Mouse (Mus musculus): ENCODE data around the gene Olfr790. TPM values are rescaled to one million over a fixed set of nuclear protein-coding genes. Genes with fewer than 3 reads are reported as not detected.

Gene Olfr790
- polyA plus RNA-seq (2016; fragmentation: Nextera tagmentation; extraction: Ambion mirVana): not detected in 2 replicates

DNA sequence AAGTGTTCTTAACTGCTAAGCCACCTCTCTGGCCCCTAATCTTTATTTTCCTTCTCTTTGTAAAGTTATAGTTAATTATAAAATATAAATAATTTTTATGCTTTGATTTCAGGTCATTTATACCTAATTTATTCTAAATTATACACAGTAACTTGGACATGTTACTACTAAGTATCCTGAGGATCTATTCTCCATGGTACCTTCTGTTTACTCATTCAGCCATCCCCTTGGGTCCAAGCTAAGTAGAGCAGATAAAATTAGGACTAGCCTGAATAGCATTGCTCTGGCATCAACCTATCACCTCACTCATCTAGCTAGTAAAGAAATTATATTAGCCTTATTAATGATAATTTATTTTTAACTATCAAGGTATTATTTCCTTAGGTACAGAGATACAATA, at the start of gene Olfr790:
Gene Olfr790, plus strand, starts transcription at position 301 of the 400 bp plus-strand sequence.
- H3K27ac ChIP-seq: no peak within 1 kb of the TSS
- no peak within 1 kb of the TSS for H3K4me3 ChIP-seq
- no peak within 1 kb of the TSS for H3K9ac ChIP-seq
- no peak for ATAC-seq (ENCODE audit: insufficient number of reproducible peaks, insufficient read depth, low FRiP score, low TSS enrichment)
- no peaks in the 10 kb centered on the region for H3K9me3 ChIP-seq
- no peak within 1 kb of the TSS for H3K4me2 ChIP-seq (replicated peaks)
- H3K27me3 ChIP-seq: no peaks in the 10 kb centered on the region
- no peaks in the 10 kb centered on the region for H3K36me3 ChIP-seq
- H3K4me1 ChIP-seq: no peaks in the 10 kb centered on the region

DNA sequence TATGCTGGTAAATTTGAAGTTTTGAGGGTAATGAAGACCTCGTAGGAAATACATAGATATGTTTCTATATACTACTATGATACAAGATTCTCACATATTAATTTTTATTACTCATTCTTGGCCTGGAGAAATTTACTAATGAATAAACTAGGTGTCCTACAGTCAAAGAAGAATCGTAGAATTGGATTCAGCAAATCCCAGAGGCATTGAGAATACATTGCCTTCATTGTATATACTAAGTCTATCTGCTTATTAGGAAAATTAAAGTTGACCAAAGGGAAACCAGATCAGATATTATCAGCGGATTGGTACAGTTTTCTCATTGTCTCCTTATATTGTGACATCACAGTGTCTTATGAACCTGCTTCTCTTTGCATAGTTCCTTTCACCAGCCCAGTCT, 36.7 kb upstream of the Olfr790 start, which contains the start of gene Olfr787:
Gene Olfr787, plus strand, starts transcription at position 301 of the 400 bp plus-strand sequence.
- Histone ChIP-seq H3K27ac (no peak within 1 kb of the TSS), H3K9me3 (no peaks in the 10 kb centered on the region), H3K4me2 (replicated peaks) (no peak within 1 kb of the TSS), H3K9ac (no peak within 1 kb of the TSS), H3K4me1 (no peaks in the 10 kb centered on the region), H3K4me3 (no peak within 1 kb of the TSS), H3K27me3 (no peaks in the 10 kb centered on the region), H3K36me3 (no peaks in the 10 kb centered on the region)
- no peak for ATAC-seq (ENCODE audit: insufficient number of reproducible peaks, insufficient read depth, low FRiP score, low TSS enrichment)
- WGBS: 80% methylated on average over 3 of the region's 3 CpGs

DNA sequence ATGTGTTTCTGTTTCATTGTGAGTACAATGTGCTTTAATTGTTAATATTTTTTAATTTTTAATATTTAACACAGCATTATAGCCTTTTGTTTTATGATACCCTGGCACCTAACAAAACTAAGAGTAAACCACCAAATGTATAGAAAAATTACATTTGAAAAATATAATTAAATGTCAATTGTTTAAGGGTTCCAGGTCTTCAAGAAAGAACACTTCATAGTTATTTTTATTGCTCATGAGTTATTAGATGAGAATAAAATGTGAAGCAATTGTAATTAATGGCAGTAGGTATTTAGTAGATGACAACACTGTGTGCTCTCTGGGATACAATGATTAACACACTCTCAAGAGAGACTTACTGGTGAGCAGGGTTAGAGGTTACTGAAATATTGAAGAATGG, 27.6 kb upstream of the Olfr790 start, which contains the start of gene Olfr788:
Gene Olfr788, plus strand, starts transcription at position 301 of the 400 bp plus-strand sequence.
- H3K4me1 ChIP-seq: no peaks in the 10 kb centered on the region
- no peaks in the 10 kb centered on the region for H3K36me3 ChIP-seq
- H3K27ac ChIP-seq: no peak within 1 kb of the TSS
- no peaks in the 10 kb centered on the region for H3K9me3 ChIP-seq
- H3K4me2 ChIP-seq (replicated peaks): no peak within 1 kb of the TSS
- no peak for ATAC-seq (ENCODE audit: insufficient number of reproducible peaks, insufficient read depth, low FRiP score, low TSS enrichment)
- no peaks in the 10 kb centered on the region for H3K27me3 ChIP-seq
- no peak within 1 kb of the TSS for H3K4me3 ChIP-seq
- no peak within 1 kb of the TSS for H3K9ac ChIP-seq

DNA sequence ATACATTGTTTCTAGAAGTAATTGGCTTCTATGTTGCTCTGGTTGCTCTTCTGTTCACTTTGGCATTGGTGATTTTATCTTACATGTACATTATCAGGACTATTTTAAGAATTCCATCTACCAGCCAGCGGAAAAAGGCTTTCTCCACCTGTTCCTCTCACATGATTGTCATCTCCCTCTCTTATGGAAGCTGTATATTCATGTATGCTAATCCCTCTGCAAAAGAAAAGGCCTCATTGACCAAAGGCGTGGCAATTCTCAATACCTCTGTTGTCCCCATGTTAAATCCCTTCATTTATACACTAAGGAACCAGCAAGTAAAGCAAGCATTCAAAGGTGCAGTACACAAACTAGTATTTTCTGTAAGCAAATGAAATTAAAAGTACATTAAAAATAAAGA, 25.0 kb upstream of the Olfr790 start:
- Histone ChIP-seq H3K36me3 (no peaks in the 10 kb centered on the region), H3K9ac (no peak overlapping the region), H3K4me3 (no peak overlapping the region), H3K27ac (no peak overlapping the region), H3K27me3 (no peaks in the 10 kb centered on the region), H3K4me2 (replicated peaks) (no peak overlapping the region), H3K4me1 (no peaks in the 10 kb centered on the region), H3K9me3 (no peaks in the 10 kb centered on the region)
- no peak for ATAC-seq (ENCODE audit: insufficient number of reproducible peaks, insufficient read depth, low FRiP score, low TSS enrichment)
- 74% methylated on average over 2 of the region's 2 CpGs for WGBS

DNA sequence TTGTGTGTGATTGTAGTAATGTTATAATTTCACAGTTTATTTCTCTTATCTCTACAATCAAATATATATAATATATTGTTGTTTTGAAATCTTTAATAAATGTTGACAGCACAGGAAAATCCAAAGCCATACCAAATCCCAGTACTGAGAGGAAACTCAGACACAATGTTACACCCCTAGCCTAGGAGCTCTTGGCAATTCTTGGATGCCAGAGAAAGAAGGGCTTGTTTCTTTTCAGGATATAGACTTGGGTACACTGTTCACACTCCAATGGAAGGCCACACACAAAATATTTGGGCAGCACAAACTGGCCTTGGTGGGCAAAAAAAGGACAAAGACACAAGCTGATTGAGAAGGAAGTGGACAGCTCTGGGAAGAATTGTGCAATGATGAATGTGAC, 24.6 kb upstream of the Olfr790 start:
- Histone ChIP-seq H3K27ac (no peak overlapping the region), H3K9me3 (no peaks in the 10 kb centered on the region), H3K4me2 (replicated peaks) (no peak overlapping the region), H3K36me3 (no peaks in the 10 kb centered on the region), H3K4me1 (no peaks in the 10 kb centered on the region), H3K4me3 (no peak overlapping the region), H3K9ac (no peak overlapping the region), H3K27me3 (no peaks in the 10 kb centered on the region)
- ATAC-seq (ENCODE audit: insufficient number of reproducible peaks, insufficient read depth, low FRiP score, low TSS enrichment): no peak

DNA sequence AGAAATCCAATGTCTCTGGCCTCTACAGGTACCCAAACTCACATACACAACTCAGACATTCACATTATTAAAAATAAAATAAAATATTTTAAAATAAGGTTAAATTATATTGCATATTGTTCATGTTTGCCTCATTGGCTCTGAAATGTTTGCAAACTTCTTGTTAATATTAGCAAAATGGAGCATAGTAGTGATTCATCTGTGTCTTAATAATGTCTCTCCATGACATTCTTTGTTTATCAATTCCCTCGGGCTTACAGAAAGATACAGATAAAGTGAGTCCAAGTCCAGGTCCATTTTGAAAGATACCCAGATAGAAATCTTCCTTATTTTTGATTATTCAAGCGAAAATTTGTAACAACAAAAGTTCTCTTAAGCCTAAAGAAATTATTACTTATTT, 13.8 kb upstream of the Olfr790 start, which contains the start of gene Olfr789:
Gene Olfr789, plus strand, starts transcription at position 301 of the 400 bp plus-strand sequence.
- no peak within 1 kb of the TSS for H3K4me2 ChIP-seq (replicated peaks)
- H3K4me3 ChIP-seq: no peak within 1 kb of the TSS
- no peak within 1 kb of the TSS for H3K27ac ChIP-seq
- no peak within 1 kb of the TSS for H3K9ac ChIP-seq
- H3K4me1 ChIP-seq: no peaks in the 10 kb centered on the region
- no peaks in the 10 kb centered on the region for H3K27me3 ChIP-seq
- no peak for ATAC-seq (ENCODE audit: insufficient number of reproducible peaks, insufficient read depth, low FRiP score, low TSS enrichment)
- H3K9me3 ChIP-seq: no peaks in the 10 kb centered on the region
- H3K36me3 ChIP-seq: no peaks in the 10 kb centered on the region
- 60% methylated on average over 2 of the region's 2 CpGs for WGBS

DNA sequence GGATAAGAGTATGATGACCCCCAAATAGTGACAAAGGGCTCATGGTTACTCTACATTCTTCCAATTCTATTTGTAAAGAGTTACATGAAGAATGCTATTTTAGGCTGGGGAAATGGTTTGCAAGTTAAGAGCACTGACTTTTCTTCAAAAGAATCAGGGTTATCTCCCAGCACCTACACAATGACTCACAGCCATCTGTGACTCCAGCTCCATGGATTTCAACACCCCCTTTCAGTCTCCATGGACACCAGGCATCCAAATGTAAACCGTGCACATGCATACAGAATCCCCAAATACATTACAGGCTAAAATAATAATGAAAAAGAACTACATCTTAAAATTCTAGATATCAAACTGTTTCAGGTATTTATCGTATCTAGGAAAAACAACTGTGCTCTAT, 8.2 kb upstream of the Olfr790 start:
- H3K4me3 ChIP-seq: no peak overlapping the region
- H3K4me2 ChIP-seq (replicated peaks): no peak overlapping the region
- no peak overlapping the region for H3K9ac ChIP-seq
- no peak overlapping the region for H3K27ac ChIP-seq
- 81% methylated on average over 2 of the region's 2 CpGs for WGBS
- H3K4me1 ChIP-seq: no peaks in the 10 kb centered on the region
- H3K27me3 ChIP-seq: no peaks in the 10 kb centered on the region
- no peaks in the 10 kb centered on the region for H3K9me3 ChIP-seq
- no peak for ATAC-seq (ENCODE audit: insufficient number of reproducible peaks, insufficient read depth, low FRiP score, low TSS enrichment)
- no peaks in the 10 kb centered on the region for H3K36me3 ChIP-seq

DNA sequence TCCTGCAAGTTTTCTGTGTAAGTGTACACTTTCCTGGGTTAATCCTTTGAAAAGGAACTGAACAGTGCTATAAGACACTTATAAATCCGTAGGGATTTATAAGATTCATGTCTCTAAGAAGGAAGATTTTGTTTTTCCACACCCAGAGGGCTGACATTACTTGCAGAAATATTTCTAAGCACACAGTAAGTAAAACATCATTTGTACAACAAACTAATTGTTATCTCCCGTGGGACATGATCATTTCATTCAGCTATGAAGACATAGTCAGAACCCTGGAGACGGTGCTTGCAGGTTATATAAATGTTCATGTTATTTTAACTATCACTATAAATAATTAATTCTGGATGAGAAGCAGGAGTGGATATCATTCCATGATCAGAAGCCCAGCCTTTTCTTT, 23.2 kb downstream of the Olfr790 start, which contains the start of gene Olfr791:
Gene Olfr791, plus strand, starts transcription at position 301 of the 400 bp plus-strand sequence.
- Histone ChIP-seq H3K4me3 (no peak within 1 kb of the TSS), H3K4me2 (replicated peaks) (no peak within 1 kb of the TSS), H3K27me3 (no peaks in the 10 kb centered on the region), H3K36me3 (no peaks in the 10 kb centered on the region), H3K9me3 (no peaks in the 10 kb centered on the region), H3K4me1 (no peaks in the 10 kb centered on the region), H3K27ac (no peak within 1 kb of the TSS), H3K9ac (no peak within 1 kb of the TSS)
- WGBS: 68% methylated on average over 3 of the region's 3 CpGs
- ATAC-seq (ENCODE audit: insufficient number of reproducible peaks, insufficient read depth, low FRiP score, low TSS enrichment): no peak

DNA sequence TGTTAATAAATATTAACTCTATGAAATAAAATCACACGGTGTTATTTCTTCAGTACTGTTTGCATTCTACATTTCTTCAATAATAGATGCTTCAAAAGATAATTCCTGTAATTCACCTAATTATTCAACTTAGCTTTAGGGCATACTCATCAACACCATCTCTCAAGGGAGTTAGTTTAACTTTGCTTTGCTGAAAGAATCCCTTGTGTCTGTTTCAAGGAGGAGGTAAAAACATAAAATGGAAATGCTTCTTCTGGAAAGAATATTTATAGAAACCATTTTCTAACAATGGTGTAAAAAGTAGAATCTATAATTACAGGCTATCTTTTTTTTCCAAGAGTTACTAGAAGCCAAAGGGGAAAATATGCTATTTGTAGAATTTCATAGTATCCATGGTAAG, 40.6 kb downstream of the Olfr790 start, which contains the start of gene Olfr792:
Gene Olfr792, plus strand, starts transcription at position 301 of the 400 bp plus-strand sequence.
- WGBS: 64% methylated on average over 1 of the region's 1 CpGs
- no peak within 1 kb of the TSS for H3K4me2 ChIP-seq (replicated peaks)

DNA sequence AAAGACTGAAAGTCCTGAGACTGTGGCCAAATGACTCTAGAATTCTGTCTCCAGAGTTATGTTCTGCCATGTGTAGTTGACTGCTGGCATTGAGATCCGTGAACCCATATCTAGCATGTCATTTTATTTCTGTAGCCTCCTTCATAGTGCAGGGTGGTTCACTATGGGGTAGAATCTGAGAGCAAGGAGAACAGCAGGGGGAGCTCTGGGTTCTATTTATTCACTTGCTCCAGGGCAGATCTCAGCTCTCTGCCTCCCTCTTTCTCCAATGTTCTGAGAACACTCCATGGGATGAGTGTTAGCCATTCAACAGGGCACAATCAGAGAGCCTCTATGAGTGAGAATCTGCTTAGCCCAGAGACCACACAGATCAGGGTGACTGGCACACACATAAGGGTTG, 51.1 kb downstream of the Olfr790 start:
- H3K4me3 ChIP-seq: no peak overlapping the region
- H3K36me3 ChIP-seq: no peaks in the 10 kb centered on the region
- H3K4me1 ChIP-seq: no peaks in the 10 kb centered on the region
- no peak overlapping the region for H3K4me2 ChIP-seq (replicated peaks)
- 60% methylated on average over 1 of the region's 1 CpGs for WGBS
- H3K9ac ChIP-seq: no peak overlapping the region
- H3K9me3 ChIP-seq: peaks cover under 1% of the 10 kb centered on the region; the same call in 1 of the 2 replicates
- H3K27ac ChIP-seq: no peak overlapping the region
- ATAC-seq (ENCODE audit: insufficient number of reproducible peaks, insufficient read depth, low FRiP score, low TSS enrichment): no peak
- no peaks in the 10 kb centered on the region for H3K27me3 ChIP-seq

More for the DNA sequence above, 40.6 kb downstream of the Olfr790 start, which contains the start of gene Olfr792:
- H3K9me3 ChIP-seq: no peaks in the 10 kb centered on the region
- no peak within 1 kb of the TSS for H3K27ac ChIP-seq
- no peaks in the 10 kb centered on the region for H3K27me3 ChIP-seq
- no peak within 1 kb of the TSS for H3K4me3 ChIP-seq
- no peaks in the 10 kb centered on the region for H3K36me3 ChIP-seq
- H3K4me1 ChIP-seq: no peaks in the 10 kb centered on the region
- no peak for ATAC-seq (ENCODE audit: insufficient number of reproducible peaks, insufficient read depth, low FRiP score, low TSS enrichment)
- no peak within 1 kb of the TSS for H3K9ac ChIP-seq
